Mouse (Mus musculus) erythroblast, embryonic 14.5 days (primary cell): ENCODE results near the gene Scarb2.

Experiments used
- GATA1 ChIP-seq: IDR thresholded peaks from 2 replicates; pipeline ENCODE4 v1.6.1; 2012; ENCODE audit warnings: low read length, inconsistent platforms, mixed read lengths
- TAL1 ChIP-seq: IDR thresholded peaks from 3 replicates; pipeline ENCODE4 v1.6.1; 2012; ENCODE audit warnings: low read length, inconsistent platforms, mixed read lengths

GRCm38 (mm10) chr5:92413271-92413981 is 93.2 kb downstream of the Scarb2 start:
- TF ChIP-seq GATA1 (no peak), TAL1 (no peak)
